Comparison of ENCODE assay signal across 8 mouse cellular contexts in genomic region chr14:8080718-8081117, GRCm38 (mm10). TPM values are rescaled to one million over a fixed set of nuclear protein-coding genes. Genes with fewer than 3 reads are reported as not detected.
A peak's percentile ranks its signal among the peaks of the same experiment; 100 is the strongest.
DNase-seq lines count a peak whose midpoint lies in the region; ATAC-seq and TF ChIP-seq lines count a peak whose summit lies in the region.

No protein-coding gene starts in this region.

- no peak for DNase-seq in frontal cortex, postnatal 25 days (ENCODE audit: low spot score in 2 of 2)
- peak; percentile 40 for DNase-seq in ES-CJ7 (ENCODE audit: low read depth, low spot score)
- DNase-seq in lung, postnatal 25 days (ENCODE audit: low spot score): peak; percentile 35
- DNase-seq in testis, postnatal 10 days (ENCODE audit: low spot score): peak; percentile 48
- DNase-seq in urinary bladder, postnatal 4 days (ENCODE audit: low spot score in 2 of 2): no peak

- H3K27ac ChIP-seq in intestine, postnatal 0 days (ENCODE audit: low read depth, low read length): peak overlapping the region; percentile 99

- H3K36me3 ChIP-seq in erythroblast, embryonic 14.5 days (ENCODE audit: control insufficient read depth): peaks cover 30% of the 10 kb centered on the region
- peaks cover 22% of the 10 kb centered on the region for H3K36me3 ChIP-seq in intestine, postnatal 0 days (ENCODE audit: control insufficient read depth, insufficient read depth)

- peak overlapping the region; percentile 84 for H3K4me3 ChIP-seq in erythroblast, embryonic 14.5 days (replicated peaks)
- peak overlapping the region; percentile 67 for H3K4me3 ChIP-seq in intestine, postnatal 0 days (ENCODE audit: low read depth, low read length)

- H3K27me3 ChIP-seq in erythroblast, embryonic 14.5 days (ENCODE audit: control insufficient read depth): no peaks in the 10 kb centered on the region
- H3K27me3 ChIP-seq in intestine, postnatal 0 days (replicated peaks; ENCODE audit: control insufficient read depth, insufficient read depth, low read length): no peaks in the 10 kb centered on the region

- TF ChIP-seq CTCF in intestine, postnatal 0 days (IDR thresholded peaks at IDR 0.05; ENCODE audit: low read depth): no peak

- H3K9me3 ChIP-seq in erythroblast, embryonic 14.5 days (ENCODE audit: control insufficient read depth, low read length): no peaks in the 10 kb centered on the region
- H3K9me3 ChIP-seq in intestine, postnatal 0 days (ENCODE audit: control insufficient read depth): no peaks in the 10 kb centered on the region

- H3K4me2 ChIP-seq in intestine, postnatal 0 days (replicated peaks; ENCODE audit: low read depth): peak overlapping the region; percentile 79

- peak overlapping the region; percentile 79 for H3K9ac ChIP-seq in intestine, postnatal 0 days (ENCODE audit: low read depth, low read length)

- peaks cover 34% of the 10 kb centered on the region for H3K4me1 ChIP-seq in erythroblast, embryonic 14.5 days (ENCODE audit: control insufficient read depth)
- H3K4me1 ChIP-seq in intestine, postnatal 0 days (replicated peaks; ENCODE audit: control insufficient read depth, insufficient read depth, low read length): 0 out of 2 replicates have a peak, but pooled peaks cover 7% of the 10 kb centered on the region

- 2% methylated on average over 11 of the region's 11 CpGs for WGBS in intestine, postnatal 0 days

- peak; percentile 25 for ATAC-seq in frontal cortex, adult (ENCODE audit: low TSS enrichment)
- peak; percentile 55 for ATAC-seq in intestine, postnatal 0 days

RNA-seq across cellular contexts. Expression of gene Rpp14, which starts 0.6 kb away (rescaled TPM):
- polyA plus RNA-seq in erythroblast, embryonic 14.5 days (2012): 0.06 TPM in 2 replicates
- polyA plus RNA-seq in intestine, postnatal 0 days (2015; fragmentation: Nextera tagmentation; extraction: Ambion mirVana): 34.0 and 34.3 TPM in 2 replicates

RNA-seq across cellular contexts. Expression of gene Pxk, which starts 17.3 kb away (rescaled TPM):
- polyA plus RNA-seq in erythroblast, embryonic 14.5 days (2012): 0.14 and 0.34 TPM in 2 replicates
- 59.2 and 62.0 TPM in 2 replicates for polyA plus RNA-seq in intestine, postnatal 0 days (2015; fragmentation: Nextera tagmentation; extraction: Ambion mirVana)

Comparison
In these comparisons a context has a peak if more than half of its experiments do, and no peak if none do; other contexts are left out.
1. DNase-seq: peak in ES-CJ7 (single experiment), lung, postnatal 25 days (single experiment) and testis, postnatal 10 days (single experiment); none in frontal cortex, postnatal 25 days (0 of 2) and urinary bladder, postnatal 4 days (0 of 2).
2. RNA of gene Rpp14, which starts 0.6 kb away (polyA plus RNA-seq): 34.0 to 34.3 TPM in intestine, postnatal 0 days; 0.06 TPM in erythroblast, embryonic 14.5 days; every median in the first group is over 10 times any median in the second.
3. RNA of gene Pxk, which starts 17.3 kb away (polyA plus RNA-seq): 59.2 to 62.0 TPM in intestine, postnatal 0 days; 0.14 to 0.34 TPM in erythroblast, embryonic 14.5 days; every median in the first group is over 10 times any median in the second.